Comparison of ENCODE assay signal across 11 mouse cellular contexts in the genomic region with DNA sequence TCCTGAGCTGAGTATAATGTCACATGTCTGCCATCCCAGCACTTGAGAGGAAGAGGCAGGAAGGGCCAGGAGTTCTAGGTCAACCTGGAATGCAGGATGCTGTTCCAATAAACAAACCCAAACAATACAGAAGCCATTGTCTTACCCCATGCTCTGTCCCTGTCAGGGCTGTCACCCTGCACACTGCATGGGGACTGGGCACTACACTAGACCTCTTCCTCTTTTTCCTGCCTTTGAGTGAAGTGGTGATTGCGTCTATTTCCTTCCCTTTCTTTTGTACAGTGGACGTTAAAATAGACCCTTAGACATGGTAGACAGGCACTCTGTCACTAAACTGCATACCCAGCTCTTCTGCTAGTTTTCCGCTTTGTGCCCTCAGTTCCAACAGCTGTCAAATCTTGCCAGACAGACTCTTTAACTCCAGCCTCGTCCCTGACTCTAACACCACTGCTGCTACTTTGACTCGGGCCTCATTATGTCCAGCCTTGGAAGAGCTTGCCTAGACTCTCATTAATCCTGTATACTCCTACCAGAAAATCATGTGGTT. TPM values are rescaled to one million over a fixed set of nuclear protein-coding genes. Genes with fewer than 3 reads are reported as not detected.
DNase-seq lines count a peak whose midpoint lies in the region; ATAC-seq and TF ChIP-seq lines count a peak whose summit lies in the region.
"Had no signal": no experiment of that assay in that cellular context is flagged by ENCODE, and none has a peak within 500 bp of the region (broad histone marks: within the 10 kb centered on the region; RNA-seq: fewer than 3 reads in every experiment).

No protein-coding gene starts in this region.

- peak; percentile 35 to 36 for DNase-seq in B cell, adult 2 months
- DNase-seq in lung, postnatal 0 days (ENCODE audit: low spot score) = peak; percentile 59
- DNase-seq in left cerebral cortex, postnatal 4 days = no peak
- DNase-seq in frontal cortex, postnatal 10 days (ENCODE audit: low spot score in 2 of 2) = no peak
- DNase-seq in urinary bladder, postnatal 36 days (ENCODE audit: low spot score in 2 of 2) = no peak
- DNase-seq: cerebellum, adult 8-10 months had no signal

- peaks cover 40% of the 10 kb centered on the region for H3K36me3 ChIP-seq in kidney, embryonic 16.5 days (ENCODE audit: insufficient read depth, low read length)
- H3K36me3 ChIP-seq in kidney, embryonic 14.5 days (ENCODE audit: control insufficient read depth, insufficient read depth, low read length) = peaks cover 64% of the 10 kb centered on the region
- peaks cover 19% of the 10 kb centered on the region; the same call in 1 of the 2 replicates for H3K36me3 ChIP-seq in lung, postnatal 0 days (ENCODE audit: insufficient read depth, low read length)

- no peak for TF ChIP-seq CTCF in lung, postnatal 0 days (IDR thresholded peaks at IDR 0.05)

- H3K4me2 ChIP-seq in kidney, embryonic 16.5 days (replicated peaks; ENCODE audit: low read depth, low read length) = no peak overlapping the region
- no peak overlapping the region for H3K4me2 ChIP-seq in kidney, embryonic 14.5 days (replicated peaks; ENCODE audit: low read depth, low read length)
- H3K4me2 ChIP-seq in lung, postnatal 0 days (replicated peaks; ENCODE audit: low read depth, low read length) = no peak overlapping the region
- H3K4me2 ChIP-seq: embryonic facial prominence, embryonic 13.5 days had no signal

- H3K4me1 ChIP-seq in kidney, embryonic 16.5 days (ENCODE audit: insufficient read depth, low read length) = no peaks in the 10 kb centered on the region
- no peaks in the 10 kb centered on the region for H3K4me1 ChIP-seq in kidney, embryonic 14.5 days (ENCODE audit: control insufficient read depth, insufficient read depth, low read length)
- H3K4me1 ChIP-seq in brown adipose tissue, adult 24 weeks (ENCODE audit: control insufficient read depth, insufficient read depth, insufficient read length, low read length) = peaks cover 4% of the 10 kb centered on the region; the same call in 1 of the 2 replicates
- H3K4me1 ChIP-seq in lung, postnatal 0 days (ENCODE audit: insufficient read depth, low read depth, low read length) = no peaks in the 10 kb centered on the region
- H3K4me1 ChIP-seq: embryonic facial prominence, embryonic 13.5 days; hindbrain, embryonic 10.5 days had no signal

- H3K9ac ChIP-seq in kidney, embryonic 16.5 days (replicated peaks; ENCODE audit: low read length) = no peak overlapping the region
- H3K9ac ChIP-seq in kidney, embryonic 14.5 days (ENCODE audit: low read depth, low read length) = no peak overlapping the region
- no peak overlapping the region for H3K9ac ChIP-seq in lung, postnatal 0 days (replicated peaks; ENCODE audit: low read depth)
- H3K9ac ChIP-seq: embryonic facial prominence, embryonic 13.5 days had no signal

- peak; percentile 73 for TF ChIP-seq EP300 in lung, postnatal 0 days (IDR thresholded peaks at IDR 0.05)

- 0 out of 2 replicates have a peak overlapping the region, but pooled peaks have one; percentile 30 for H3K27ac ChIP-seq in kidney, embryonic 16.5 days (ENCODE audit: low read length)
- H3K27ac ChIP-seq in kidney, embryonic 14.5 days (ENCODE audit: low read depth, low read length) = no peak overlapping the region; the same call in 1 of the 2 replicates
- peak overlapping the region; percentile 77 for H3K27ac ChIP-seq in brown adipose tissue, adult 24 weeks (replicated peaks; ENCODE audit: low read depth, low read length)
- H3K27ac ChIP-seq in lung, postnatal 0 days (ENCODE audit: low read length) = no peak overlapping the region
- H3K27ac ChIP-seq: embryonic facial prominence, embryonic 13.5 days; hindbrain, embryonic 10.5 days had no signal

- whole genome bisulfite sequencing in kidney, embryonic 16.5 days = 78% methylated on average over 5 of the region's 5 CpGs
- WGBS in kidney, embryonic 14.5 days = 83% methylated on average over 5 of the region's 5 CpGs
- WGBS in lung, postnatal 0 days = 54% methylated on average over 5 of the region's 5 CpGs

- intact Hi-C loops in left cerebral cortex, postnatal 4 days (cut with DNase I) = no loop called here

- ATAC-seq in kidney, embryonic 16.5 days (ENCODE audit: low FRiP score, low TSS enrichment) = peak; percentile 70; the same call in 1 of the 2 replicates
- ATAC-seq in kidney, embryonic 14.5 days (ENCODE audit: low FRiP score, low TSS enrichment) = no peak
- peak; percentile 94 for ATAC-seq in lung, postnatal 0 days

- H3K4me3 ChIP-seq in kidney, embryonic 16.5 days (ENCODE audit: low read length) = no peak overlapping the region
- H3K4me3 ChIP-seq in kidney, embryonic 14.5 days (ENCODE audit: low read length) = no peak overlapping the region
- H3K4me3 ChIP-seq in brown adipose tissue, adult 24 weeks (ENCODE audit: insufficient read depth, low read depth, low read length) = no peak overlapping the region
- H3K4me3 ChIP-seq in lung, postnatal 0 days (ENCODE audit: low read depth, low read length) = no peak overlapping the region
- H3K4me3 ChIP-seq: embryonic facial prominence, embryonic 13.5 days; hindbrain, embryonic 10.5 days had no signal

- no peaks in the 10 kb centered on the region for H3K9me3 ChIP-seq in kidney, embryonic 16.5 days (ENCODE audit: low read length)
- no peaks in the 10 kb centered on the region for H3K9me3 ChIP-seq in kidney, embryonic 14.5 days (ENCODE audit: control insufficient read depth, low read length)
- H3K9me3 ChIP-seq in lung, postnatal 0 days (ENCODE audit: low read length) = no peaks in the 10 kb centered on the region
- H3K9me3 ChIP-seq: embryonic facial prominence, embryonic 13.5 days; hindbrain, embryonic 10.5 days had no signal

- no peaks in the 10 kb centered on the region for H3K27me3 ChIP-seq in kidney, embryonic 16.5 days (ENCODE audit: insufficient read depth, low read length)
- no peaks in the 10 kb centered on the region for H3K27me3 ChIP-seq in kidney, embryonic 14.5 days (ENCODE audit: control insufficient read depth, insufficient read depth, low read length)
- no peaks in the 10 kb centered on the region for H3K27me3 ChIP-seq in lung, postnatal 0 days (replicated peaks; ENCODE audit: insufficient read depth, low read length)
- H3K27me3 ChIP-seq: embryonic facial prominence, embryonic 13.5 days had no signal

RNA-seq across cellular contexts. Expression of gene Gmeb1, which starts 13.9 kb away (rescaled TPM):
- 39.3 and 45.1 TPM in 2 replicates for polyA plus RNA-seq in kidney, embryonic 16.5 days (2015; fragmentation: Nextera tagmentation; extraction: Ambion mirVana)
- 29.7 and 41.0 TPM in 2 replicates for polyA plus RNA-seq in kidney, embryonic 14.5 days (2014; fragmentation: Nextera tagmentation; extraction: Ambion mirVana)
- polyA plus RNA-seq in brown adipose tissue, adult 24 weeks (2012; ENCODE audit: insufficient read depth, insufficient read length, missing spikeins) = 2.1 and 5.2 TPM in 2 replicates
- 17.0 and 23.6 TPM in 2 replicates for polyA plus RNA-seq in lung, postnatal 0 days (2015; fragmentation: Nextera tagmentation; extraction: Ambion mirVana)
- total RNA-seq in left cerebral cortex, postnatal 4 days (2021) = 10 to 100 TPM; 35.2 to 36.0 TPM

RNA-seq across cellular contexts. Expression of gene Taf12, which starts 26.7 kb away (rescaled TPM):
- 42.9 and 45.7 TPM in 2 replicates for polyA plus RNA-seq in kidney, embryonic 16.5 days (2015; fragmentation: Nextera tagmentation; extraction: Ambion mirVana)
- polyA plus RNA-seq in kidney, embryonic 14.5 days (2014; fragmentation: Nextera tagmentation; extraction: Ambion mirVana) = 42.7 and 46.6 TPM in 2 replicates
- 25.0 and 27.8 TPM in 2 replicates for polyA plus RNA-seq in brown adipose tissue, adult 24 weeks (2012; ENCODE audit: insufficient read depth, insufficient read length, missing spikeins)
- 32.1 and 39.7 TPM in 2 replicates for polyA plus RNA-seq in lung, postnatal 0 days (2015; fragmentation: Nextera tagmentation; extraction: Ambion mirVana)
- total RNA-seq in left cerebral cortex, postnatal 4 days (2021) = 10 to 100 TPM; 16.8 to 19.1 TPM

RNA-seq across cellular contexts. Expression of gene Ythdf2, which starts 35.4 kb away (rescaled TPM):
- polyA plus RNA-seq in kidney, embryonic 16.5 days (2015; fragmentation: Nextera tagmentation; extraction: Ambion mirVana) = 106 and 108 TPM in 2 replicates
- polyA plus RNA-seq in kidney, embryonic 14.5 days (2014; fragmentation: Nextera tagmentation; extraction: Ambion mirVana) = 104 and 133 TPM in 2 replicates
- polyA plus RNA-seq in brown adipose tissue, adult 24 weeks (2012; ENCODE audit: insufficient read depth, insufficient read length, missing spikeins) = 22.4 and 24.6 TPM in 2 replicates
- 55.3 and 60.4 TPM in 2 replicates for polyA plus RNA-seq in lung, postnatal 0 days (2015; fragmentation: Nextera tagmentation; extraction: Ambion mirVana)
- 10 to 100 TPM; 69.2 to 70.6 TPM for total RNA-seq in left cerebral cortex, postnatal 4 days (2021)

RNA-seq across cellular contexts. Expression of gene Rab42, which starts 55.7 kb away (rescaled TPM):
- polyA plus RNA-seq in kidney, embryonic 16.5 days (2015; fragmentation: Nextera tagmentation; extraction: Ambion mirVana) = 3.9 and 4.1 TPM in 2 replicates
- 2.4 and 3.5 TPM in 2 replicates for polyA plus RNA-seq in kidney, embryonic 14.5 days (2014; fragmentation: Nextera tagmentation; extraction: Ambion mirVana)
- 2.3 TPM in 1 of 2 replicates, not detected in the other for polyA plus RNA-seq in brown adipose tissue, adult 24 weeks (2012; ENCODE audit: insufficient read depth, insufficient read length, missing spikeins)
- polyA plus RNA-seq in lung, postnatal 0 days (2015; fragmentation: Nextera tagmentation; extraction: Ambion mirVana) = 2.3 and 3.1 TPM in 2 replicates
- total RNA-seq in left cerebral cortex, postnatal 4 days (2021) = 1 to 10 TPM; 1.4 to 2.1 TPM

Comparison
In these comparisons a context has a peak if more than half of its experiments do, and no peak if none do; other contexts are left out.
1. H3K27ac ChIP-seq: peak in kidney, embryonic 16.5 days (single experiment) and brown adipose tissue, adult 24 weeks (single experiment); none in kidney, embryonic 14.5 days (single experiment) and lung, postnatal 0 days (single experiment).
2. DNase-seq: peak in B cell, adult 2 months (2 of 2) and lung, postnatal 0 days (single experiment); none in left cerebral cortex, postnatal 4 days (single experiment), frontal cortex, postnatal 10 days (0 of 2) and urinary bladder, postnatal 36 days (0 of 2).